Mouse (Mus musculus) gastrocnemius, postnatal 10 days (tissue): ENCODE results near the gene Krt25. TPM values are rescaled to one million over a fixed set of nuclear protein-coding genes. Genes with fewer than 3 reads are reported as not detected.

ENCODE experiments used
- DNase-seq: peaks from one replicate; pipeline ENCODE4 v3.0.0; 2021; ENCODE audit warnings: mixed read lengths
- long read RNA-seq, 2 experiments: library from polyadenylated mRNA; stranded (forward); transcript quantifications; one replicate each; pipeline ENCODE4 v2.0.0; 2021
- total RNA-seq, 2 experiments: library from RNA; stranded (reverse); gene quantifications; 2 replicates each; pipeline ENCODE4 v1.2.3; 2021

The Krt25 gene
- total RNA-seq, result under 1 TPM in 1 of 2 experiments, not detected in 1; 0.14 TPM
- long read RNA-seq, experiment 1, result 0 reads
- long read RNA-seq, experiment 2, result 0 reads

DNA sequence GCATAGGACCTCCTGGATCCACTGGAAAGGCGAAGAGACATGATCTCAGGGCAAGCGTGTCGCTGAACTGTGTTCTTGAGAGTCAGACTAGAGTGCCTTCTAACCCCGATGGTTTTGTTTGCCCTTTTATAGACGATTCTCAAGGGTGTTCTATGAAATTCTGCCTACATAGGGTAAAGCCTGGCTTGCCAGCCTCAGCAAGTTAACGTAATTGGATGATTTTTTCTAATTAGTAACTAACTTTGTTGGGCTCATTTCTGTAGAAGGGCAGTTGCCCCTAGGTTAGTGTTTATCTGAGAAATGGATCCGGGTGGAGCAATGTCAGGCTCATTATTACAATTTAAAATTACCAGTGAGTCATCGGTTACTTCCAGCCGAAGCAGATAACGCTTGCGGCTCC lies at the start of gene Krt25:
TSS of gene Krt25 (minus strand) at position 101 of the 400 bp plus-strand sequence.
- no peak for DNase-seq

DNA sequence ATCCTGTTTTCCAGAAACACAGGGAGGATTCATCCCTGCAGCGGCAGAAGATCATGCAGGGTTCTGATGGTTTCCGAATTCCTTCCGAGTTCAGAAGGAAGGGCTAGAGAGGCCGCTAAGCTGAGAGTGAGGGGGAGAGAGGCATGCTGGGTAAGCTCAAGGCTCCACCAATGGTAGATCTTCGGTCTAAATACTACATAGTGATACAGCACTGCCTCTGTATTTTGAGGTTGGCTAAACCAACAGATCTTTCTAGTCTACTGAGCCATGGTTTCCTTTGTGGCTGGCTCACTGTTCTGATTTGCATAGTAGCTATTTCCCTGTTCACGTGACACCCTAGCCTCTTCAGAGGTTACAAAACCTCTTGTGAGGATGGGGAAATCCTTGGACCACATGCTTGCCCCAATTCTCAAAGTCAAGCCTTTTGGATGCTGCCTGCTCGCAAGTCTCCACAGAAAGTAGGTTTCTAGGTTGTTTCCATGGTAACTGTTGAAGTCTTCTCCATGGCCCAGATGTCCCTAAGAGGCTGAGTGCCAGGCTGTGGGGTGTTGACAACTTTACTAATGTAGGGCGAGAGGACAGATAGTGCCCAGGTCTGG lies 47.2 kb upstream of the Krt25 start:
- DNase-seq, result no peak

DNA sequence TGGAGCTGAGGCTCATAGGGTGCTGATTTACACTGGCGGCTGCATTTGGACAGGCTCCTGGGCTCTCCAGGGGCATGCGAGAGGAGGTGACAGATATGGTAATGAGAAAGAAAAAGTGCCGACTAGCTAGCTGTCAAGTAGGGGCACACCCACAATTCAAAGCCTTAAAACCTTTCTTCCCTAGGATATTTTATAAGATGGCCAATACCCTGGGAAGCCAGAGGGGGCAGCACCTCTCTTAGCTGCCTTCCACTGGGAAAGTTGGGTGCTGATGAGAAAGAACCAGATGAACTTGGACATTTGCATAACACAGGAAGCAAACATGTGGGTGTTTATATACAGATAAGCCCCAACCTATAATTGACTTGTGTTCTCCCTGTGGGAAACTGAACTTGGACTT lies 46.5 kb upstream of the Krt25 start:
- DNase-seq, result no peak

DNA sequence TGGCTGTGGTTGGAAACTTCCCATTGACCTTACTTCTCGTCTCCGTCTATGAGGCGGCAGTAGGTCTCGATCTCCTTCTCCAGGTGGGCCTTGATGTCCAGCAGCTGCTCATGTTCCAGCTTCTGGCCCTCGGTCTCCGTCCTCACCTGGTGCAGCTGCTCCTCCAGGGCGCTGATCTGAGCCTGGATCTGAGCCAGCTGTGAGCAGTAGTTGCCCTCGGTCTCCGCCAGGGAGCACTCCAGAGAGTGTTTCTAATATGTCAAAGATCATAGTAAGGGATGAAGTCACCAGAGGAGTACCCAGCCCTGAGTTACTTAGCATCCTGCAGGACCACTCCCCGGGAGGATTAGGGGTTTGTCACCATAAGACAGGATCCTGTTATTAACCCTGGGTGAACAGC lies 44.0 kb upstream of the Krt25 start:
- DNase-seq, result peak; percentile 40

DNA sequence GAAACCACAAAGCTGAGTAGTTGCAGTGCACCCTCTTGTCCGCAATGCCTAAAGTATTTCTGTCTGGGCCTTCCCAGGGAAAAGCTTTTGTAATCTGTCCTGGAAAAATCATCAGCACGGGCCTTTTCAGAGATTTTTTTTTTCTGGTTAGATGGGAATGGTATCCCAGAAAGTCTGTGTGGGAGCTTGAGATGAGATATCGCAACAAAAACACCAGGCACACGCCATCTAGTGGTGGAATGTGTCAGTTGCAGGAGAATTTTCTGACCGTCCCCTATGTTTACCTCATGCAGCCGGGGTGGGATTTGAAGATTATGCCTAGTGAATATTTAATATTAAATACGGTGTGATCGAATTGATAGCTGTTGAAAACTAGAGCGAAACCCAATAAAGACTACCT lies 41.7 kb upstream of the Krt25 start:
- DNase-seq, result peak; percentile 23

DNA sequence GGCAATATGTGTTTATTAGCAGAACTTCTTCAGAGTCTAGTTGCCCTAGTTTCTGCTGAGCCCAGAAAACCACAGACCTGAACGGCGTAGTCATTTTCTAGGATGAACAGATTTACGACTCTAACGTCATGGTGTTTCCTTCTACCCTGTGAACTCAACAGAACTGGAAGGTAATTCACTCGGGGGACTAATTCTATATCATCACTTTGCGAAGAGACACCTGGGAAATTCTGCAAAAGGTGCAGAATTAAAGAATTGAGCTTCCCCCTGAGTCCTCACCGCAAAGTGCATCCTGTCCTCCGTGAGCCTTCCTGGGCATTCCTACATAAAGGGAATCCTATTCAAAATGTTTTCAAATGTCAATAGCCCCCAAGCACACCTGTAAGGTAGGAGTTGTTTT lies 38.7 kb upstream of the Krt25 start:
- no peak for DNase-seq

DNA sequence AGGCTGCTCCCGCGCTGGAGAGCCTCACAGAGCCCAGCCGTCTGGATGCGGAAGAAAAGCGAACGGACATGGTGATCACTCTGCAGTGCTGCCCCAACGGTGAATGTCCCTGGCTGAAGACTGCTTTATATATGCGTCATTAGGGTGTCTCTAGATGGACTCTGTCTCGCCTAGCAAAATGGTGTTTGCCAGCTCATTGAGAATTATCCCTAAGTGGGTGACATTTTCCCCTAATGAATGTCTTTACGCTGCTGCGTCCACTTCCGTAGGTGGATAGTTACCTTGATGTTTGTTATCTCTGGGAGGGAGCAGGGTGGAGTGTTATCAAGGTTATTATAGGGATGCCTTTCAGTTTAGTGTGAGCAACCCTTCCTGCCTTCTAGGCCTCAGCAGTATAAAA lies 28.3 kb upstream of the Krt25 start, which contains the start of gene Krt27:
TSS of gene Krt27 (minus strand) at position 101 of the 400 bp plus-strand sequence.
- no peak for DNase-seq

DNA sequence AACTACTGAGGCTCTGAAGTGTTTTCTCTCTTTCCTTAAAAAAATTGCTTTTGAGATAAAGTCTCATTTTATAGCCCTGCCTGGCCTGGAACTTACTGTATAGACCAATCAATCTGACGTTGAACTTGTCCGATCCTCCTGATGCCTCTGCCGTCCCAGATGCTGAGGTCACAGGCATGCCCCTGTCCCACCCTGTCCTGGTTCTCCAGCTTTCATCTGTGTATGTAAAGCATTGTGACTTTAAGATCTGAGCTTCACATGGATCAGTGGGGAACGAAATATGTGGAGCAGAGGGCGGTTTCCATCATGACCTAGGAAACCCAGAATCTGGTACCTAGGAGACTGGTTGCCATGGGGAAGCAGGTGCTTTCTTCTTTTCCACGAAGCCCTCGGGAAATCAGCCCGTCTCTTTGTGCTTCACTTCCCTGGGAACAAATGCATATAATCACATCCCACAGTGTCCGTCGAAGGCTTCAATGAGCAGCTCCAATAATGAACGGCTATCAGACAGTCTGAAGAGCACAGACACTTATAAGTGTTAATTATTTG lies 16.6 kb upstream of the Krt25 start:
- DNase-seq, result no peak

DNA sequence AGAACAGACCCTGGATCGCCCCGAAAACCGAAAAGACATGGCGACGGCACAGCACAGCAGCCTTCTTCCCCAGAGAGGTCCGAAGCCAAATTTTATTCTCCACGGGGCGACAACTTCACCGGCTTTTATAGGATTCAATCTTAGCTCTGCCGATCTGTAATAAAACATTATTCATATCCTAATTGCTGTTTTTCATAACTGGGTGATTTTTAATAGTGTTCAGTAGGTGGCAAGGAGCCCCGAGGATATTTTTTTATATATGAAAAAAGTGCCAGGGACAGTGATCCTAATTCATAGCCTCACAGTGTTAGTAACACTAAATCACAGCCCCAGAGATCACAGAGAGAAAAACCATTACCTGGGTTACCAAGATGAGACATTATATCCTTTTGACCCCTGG lies 15.1 kb upstream of the Krt25 start, which contains the start of gene Krt26:
TSS of gene Krt26 (minus strand) at position 101 of the 400 bp plus-strand sequence.
- DNase-seq, result no peak

DNA sequence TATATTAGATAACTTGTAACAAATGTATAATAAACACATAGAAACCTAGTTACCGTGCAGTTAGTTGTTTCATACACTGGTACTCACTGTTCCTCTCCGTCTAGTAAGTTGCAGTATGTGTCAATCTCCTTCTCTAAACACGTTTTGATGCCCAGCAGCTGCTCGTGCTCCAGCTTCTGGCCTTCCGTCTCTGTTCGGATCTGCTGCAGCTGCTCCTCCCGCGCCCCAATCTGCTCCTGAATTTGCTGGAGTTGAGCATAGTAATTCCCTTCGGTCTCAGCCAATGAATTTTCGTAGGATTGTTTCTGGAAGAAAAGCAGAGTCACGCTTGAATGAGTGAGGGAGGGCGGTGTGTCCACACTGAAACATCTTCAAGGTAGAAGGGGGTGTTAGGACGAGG lies 10.7 kb upstream of the Krt25 start:
- DNase-seq, result no peak

DNA sequence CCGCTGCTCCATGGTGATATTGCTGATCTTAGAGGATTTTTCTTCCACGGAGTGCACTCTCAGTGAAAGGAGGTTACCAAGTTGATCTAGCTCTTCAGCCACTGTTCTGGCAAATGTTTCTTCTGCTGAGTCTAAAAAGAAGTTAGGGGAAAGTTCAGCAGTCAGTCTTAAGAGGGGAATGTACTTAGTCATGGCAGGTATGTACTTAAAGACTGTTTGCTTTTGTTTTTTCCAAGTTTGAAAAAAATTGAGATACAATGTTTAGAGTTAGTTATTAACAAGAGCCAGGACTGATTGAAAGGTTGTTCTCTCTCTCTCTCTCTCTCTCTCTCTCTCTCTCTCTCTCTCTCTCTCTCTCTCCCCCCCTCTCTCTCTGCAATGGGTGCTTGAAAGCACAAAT lies 6.9 kb upstream of the Krt25 start:
- no peak for DNase-seq

DNA sequence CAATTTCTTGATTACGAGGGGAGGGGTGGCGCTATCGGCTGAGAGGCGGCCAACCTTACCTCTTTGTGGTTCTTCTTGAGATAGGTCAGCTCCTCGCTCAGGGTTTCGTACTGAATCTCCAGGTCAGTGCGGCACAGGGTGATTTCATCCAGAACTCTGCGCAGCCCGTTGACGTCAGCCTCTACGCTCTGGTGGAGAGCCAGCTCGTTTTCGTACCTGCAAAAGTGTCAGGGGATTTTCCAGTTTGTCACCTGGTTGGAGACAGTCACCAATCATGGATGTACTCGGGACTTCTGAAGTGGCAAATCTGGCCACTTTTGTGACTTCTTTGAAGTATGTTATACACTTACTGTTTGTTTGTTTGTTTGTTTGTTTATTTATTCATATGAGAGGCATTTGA lies 1.7 kb downstream of the Krt25 start:
- DNase-seq, result no peak

DNA sequence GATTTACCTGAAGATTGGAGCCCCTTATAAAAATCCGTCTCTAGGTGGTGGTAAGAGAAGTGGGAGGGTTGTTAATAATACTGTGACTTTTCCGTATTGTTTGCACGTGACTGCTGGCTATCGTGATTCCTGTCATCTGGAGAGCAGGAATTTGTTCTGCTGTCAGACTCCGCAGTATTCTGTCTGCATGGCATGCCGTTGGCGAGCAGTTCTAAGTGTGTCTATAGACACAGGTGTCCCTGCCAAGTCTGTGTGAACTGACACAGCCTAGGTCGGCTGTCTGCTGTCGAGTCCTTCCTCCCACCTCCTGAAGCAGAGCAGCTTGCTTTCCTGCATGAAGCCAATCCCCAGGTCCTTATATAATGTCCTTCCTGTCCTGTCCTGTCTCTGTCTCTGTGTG lies 3.6 kb downstream of the Krt25 start:
- no peak for DNase-seq

DNA sequence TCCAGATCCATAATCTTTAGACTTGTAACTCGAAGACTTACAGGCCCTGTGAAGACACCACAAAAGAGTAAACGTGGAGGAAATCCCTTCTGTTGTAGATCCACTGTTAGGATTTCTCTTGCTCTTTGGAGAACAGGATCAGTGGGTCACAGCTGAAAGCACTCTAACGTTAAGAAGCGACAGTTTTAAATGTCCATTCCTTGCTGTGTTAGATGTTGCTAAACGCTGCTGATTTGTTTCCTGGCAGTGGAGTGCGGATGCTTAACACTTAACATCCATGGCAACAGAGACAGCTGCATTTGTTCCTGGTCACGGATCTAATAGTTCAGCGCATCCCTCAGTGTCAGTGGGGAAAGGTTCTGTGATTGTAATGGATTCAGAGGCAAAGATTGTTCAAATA lies 6.2 kb downstream of the Krt25 start:
- DNase-seq, result no peak

DNA sequence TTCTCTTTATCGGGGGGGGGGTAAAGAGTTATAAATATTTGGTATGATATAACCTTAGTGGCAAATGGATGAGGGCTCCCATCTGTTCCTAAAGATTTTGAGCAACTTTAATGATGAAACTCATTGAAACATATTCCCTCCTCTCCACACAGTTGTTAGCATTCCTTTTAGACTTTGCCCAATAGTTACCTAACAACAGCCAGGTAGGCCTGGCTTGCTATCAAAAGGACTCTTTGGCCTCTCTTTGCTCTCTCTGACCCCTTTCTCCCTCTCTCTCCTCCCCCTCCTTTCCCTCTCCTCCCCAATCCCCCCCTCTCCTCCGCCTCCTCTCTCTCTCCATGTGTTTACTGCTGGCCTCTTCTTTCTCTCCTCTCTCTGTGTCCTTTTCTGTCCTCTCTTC lies 8.2 kb downstream of the Krt25 start:
- DNase-seq, result no peak

DNA sequence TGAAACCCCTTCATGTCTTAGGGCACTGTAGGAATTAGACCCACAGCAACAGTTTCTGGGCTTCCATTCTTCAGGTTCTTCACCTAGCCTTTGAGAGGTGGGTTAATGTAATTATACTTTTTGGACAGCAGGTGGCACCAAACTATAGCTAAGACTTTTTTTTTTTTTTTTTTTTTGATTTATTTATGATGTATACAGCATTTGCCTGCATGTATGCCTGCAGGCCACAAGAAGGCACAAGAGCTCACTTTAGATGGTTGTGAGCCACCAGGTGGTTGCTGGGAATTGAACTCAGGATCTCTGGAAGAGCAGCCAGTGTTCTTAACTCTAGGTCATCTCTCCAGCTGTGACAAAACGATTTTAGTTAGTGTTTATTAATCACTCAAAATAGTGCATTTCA lies 11.9 kb downstream of the Krt25 start:
- DNase-seq, result no peak

DNA sequence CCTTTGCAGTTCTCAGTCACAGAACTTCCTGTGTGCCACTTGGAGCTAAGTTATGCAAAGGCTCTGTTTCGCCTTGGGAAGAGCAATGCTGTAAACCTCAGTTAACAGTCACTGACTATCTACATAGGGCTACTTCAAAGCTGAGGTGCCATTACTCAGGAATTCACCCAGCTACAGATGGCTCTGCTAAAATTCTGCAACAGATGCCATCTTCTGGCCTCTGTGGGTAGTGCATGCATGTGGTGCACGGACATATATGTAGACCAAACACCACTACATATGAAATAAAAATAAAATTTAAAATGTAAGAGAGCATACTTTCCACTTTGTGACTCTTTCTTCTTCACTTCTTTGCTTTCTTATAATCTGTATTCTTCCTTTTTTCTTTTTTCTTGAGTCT lies 15.2 kb downstream of the Krt25 start:
- DNase-seq, result peak; percentile 49

DNA sequence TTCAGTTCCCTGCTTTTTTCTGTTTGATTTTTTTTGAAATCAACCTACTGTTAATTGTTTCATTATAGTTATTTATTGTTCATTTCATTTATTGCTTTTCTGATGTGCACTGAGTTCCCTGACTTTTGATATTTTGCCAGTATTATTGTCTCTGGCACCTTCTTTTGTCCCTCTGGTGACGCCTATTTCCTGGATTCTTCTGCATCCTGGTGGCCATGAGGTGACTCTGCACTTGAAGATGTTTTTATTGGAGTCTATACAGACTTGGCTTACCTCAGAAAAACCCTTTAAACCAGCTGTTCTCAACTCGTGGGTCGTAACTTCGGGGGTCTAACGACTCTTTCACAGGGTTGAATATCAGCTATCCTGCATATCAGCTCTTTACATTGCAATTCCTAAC lies 27.7 kb downstream of the Krt25 start:
- no peak for DNase-seq

DNA sequence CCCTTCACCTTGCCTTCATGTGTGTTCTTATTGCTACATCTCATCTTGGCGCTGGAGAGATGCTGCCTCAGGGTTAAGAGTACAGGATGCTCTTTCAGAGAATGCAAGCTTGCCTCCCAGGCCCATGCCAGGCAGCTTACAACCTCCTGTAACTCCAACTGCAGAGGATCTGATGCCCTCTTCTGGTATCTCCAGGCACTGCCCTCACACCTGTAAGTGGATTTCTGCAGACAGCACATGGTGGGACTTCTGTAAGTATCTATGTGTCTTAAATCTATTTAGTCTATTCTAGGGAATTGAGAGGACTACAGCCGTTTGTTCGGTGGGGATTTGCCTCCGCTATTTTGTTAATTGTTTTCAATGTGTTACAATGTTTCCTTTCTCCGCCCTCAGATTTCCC lies 29.9 kb downstream of the Krt25 start:
- peak; percentile 18 for DNase-seq

DNA sequence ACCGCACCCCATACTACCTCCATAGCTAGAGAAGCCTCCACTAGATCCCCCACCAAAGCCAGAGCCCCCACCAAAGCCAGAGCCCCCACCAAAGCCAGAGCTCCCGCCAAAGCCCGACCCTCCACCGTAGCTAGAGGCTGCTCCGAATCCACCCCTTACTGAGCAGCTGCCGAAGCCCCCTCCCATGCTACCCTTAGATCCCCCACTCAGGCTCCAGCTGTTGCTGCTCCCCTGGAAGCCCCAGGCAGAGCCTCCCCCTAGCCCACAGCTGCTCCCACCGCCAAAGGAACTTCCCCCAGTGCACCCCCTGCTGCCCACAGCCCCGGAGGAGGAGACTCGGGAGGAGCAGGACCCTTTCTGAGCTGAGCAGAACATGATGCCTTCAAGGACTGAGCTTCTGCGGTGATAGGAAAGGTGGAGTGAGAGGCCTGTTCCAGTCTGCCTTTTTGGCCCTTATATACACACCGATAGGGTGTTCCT lies 37.9 kb downstream of the Krt25 start, which contains the start of gene Krt24:
TSS of gene Krt24 (minus strand) at position 430 of the 480 bp plus-strand sequence.
- no peak for DNase-seq

DNA sequence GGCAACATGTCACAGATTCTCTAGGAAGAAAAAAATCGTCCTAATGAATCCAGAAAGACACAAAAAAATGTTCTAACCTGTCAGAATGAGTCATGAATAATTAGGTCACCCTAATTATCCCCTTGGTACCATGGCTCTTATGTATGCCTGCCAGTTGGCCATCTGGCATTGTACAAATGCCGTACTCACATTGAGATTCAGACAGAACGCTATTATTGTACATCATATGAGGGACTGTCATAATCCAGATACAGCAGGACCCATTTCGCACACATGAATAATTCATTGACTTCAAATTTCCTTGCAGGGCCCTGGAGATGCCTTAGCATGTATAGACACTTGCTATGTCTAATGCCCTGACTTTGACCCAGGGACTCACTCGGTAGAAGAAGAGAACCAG lies 38.7 kb downstream of the Krt25 start:
- DNase-seq, result no peak

DNA sequence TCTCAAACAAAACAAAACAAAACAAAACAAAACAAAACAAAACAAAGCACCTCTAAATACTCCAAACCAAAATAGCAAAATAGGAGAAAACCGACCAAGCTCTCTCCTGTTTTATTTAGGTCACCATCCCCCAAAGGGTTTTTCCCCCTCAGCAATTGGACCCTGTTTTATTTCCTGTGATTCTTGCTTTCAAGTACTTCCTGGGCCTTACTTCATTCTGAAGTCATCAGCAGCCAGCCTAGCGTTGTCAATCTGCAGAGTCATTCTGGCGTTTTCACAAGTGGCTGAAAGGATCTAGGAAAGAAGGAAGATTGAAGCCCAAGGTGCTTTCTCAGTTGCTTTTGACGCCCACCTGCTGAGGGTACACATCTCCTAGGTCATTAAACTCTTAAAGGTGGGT lies 39.4 kb downstream of the Krt25 start:
- no peak for DNase-seq

DNA sequence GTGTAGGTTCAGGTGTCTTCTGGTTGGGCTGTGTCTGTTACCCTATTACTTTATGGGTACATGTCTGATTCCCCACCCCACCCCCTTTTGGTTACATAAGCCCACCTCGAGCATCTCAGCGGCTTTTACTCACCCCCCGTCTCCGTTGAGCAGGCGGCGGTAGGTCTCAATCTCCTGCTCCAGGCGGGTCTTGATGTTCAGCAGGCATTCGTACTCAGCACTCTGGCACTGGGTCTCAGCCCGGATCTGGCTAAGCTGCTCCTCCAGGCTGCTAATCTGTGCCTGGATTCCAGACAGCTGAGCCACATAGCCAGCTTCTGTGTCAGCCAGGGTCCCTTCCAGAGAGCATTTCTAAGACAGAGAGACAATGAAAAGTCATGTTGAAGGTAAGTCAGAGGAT lies 41.6 kb downstream of the Krt25 start:
- no peak for DNase-seq

DNA sequence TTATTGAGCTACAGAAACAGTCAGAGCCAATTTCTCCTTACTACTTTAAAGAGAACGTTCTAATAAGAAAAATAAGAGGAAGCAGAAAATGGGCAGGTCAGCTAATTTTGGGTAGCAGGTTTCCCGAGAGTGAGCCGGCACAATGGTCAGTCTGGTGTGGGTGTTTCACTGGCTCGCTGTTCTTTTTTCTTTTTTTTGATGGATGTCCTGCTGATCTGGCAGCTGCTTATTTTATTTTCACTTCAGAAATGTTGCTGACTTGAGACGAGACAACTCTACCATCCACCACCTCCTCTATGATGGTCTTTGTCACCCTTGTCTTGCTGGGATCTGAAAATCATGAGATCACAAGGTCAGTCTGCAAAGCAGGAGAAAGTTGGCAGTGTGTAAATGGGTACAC lies 42.8 kb downstream of the Krt25 start:
- DNase-seq, result no peak
